Mouse (Mus musculus): ENCODE data around the gene Pld1.

DNA sequence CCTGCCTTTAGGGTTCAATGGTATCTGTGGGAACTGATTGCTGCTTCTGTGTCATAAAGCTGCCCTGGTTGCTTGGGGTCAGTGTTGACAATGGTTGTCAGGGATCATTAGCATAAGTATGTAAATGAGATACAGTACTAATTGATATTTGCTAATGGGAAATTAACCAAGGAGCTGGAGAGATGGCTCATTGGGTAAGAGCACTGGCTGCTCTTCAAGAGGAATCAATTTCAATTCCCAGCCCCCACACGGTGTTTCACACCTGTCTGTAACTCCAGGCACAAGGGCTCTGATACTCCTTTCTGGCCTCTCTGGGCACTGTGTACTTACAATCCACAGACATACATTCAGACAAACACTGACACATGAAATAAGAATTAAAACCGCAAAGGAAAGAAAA, 78.5 kb downstream of the Pld1 start:
- TF ChIP-seq TAL1 (IDR thresholded peaks at IDR 0.05; ENCODE audit: low read length) (no peak), GATA1 (IDR thresholded peaks at IDR 0.05; ENCODE audit: low read length) (no peak)
